Comparison of ENCODE assay signal across 8 mouse cellular contexts in the genomic region with DNA sequence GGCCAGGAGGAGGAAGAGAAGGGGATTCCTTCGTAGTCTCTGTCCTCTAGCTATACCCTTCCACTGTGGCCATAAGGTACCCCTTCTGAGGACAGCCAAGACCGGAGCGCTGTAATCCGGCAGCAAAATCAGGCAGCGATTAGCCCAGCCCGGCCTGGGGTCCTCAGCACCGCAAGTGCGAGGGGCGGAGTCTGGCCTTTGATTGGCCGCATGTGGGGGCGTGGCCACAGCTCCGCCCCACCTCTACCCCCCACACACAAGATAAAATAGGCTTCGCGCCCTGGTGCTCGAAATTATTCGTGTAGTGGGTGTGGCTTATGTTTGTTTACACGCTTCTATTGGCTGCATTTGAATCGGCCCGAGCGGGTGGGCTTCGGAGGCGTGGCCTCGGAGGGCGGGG. TPM values are rescaled to one million over a fixed set of nuclear protein-coding genes. Genes with fewer than 3 reads are reported as not detected.
A peak's percentile ranks its signal among the peaks of the same experiment; 100 is the strongest.
DNase-seq lines count a peak whose midpoint lies in the region; ATAC-seq and TF ChIP-seq lines count a peak whose summit lies in the region.

No protein-coding gene starts in this region.

- peak; percentile 72 for ATAC-seq in G1E (ENCODE audit: extremely low read depth, insufficient number of reproducible peaks, low FRiP score, poor library complexity, severe bottlenecking)
- ATAC-seq in forebrain, embryonic 15.5 days (replicated peaks): peak; percentile 84
- peak; percentile 87 for ATAC-seq in neural tube, embryonic 14.5 days (ENCODE audit: low read depth)

- under 1% methylated on average over 24 of the region's 24 CpGs for WGBS in forebrain, embryonic 15.5 days
- WGBS in neural tube, embryonic 14.5 days: under 1% methylated on average over 22 of the region's 24 CpGs

- H3K27ac ChIP-seq in forebrain, embryonic 15.5 days (replicated peaks): peak overlapping the region; percentile 75
- 0 out of 2 replicates have a peak overlapping the region, but pooled peaks have one; percentile 52 for H3K27ac ChIP-seq in neural tube, embryonic 14.5 days (ENCODE audit: low read depth, low read length)
- H3K27ac ChIP-seq in testis, adult 2 months (ENCODE audit: control insufficient read depth, insufficient read depth, low read depth, low read length): peak overlapping the region; percentile 84

- H3K27me3 ChIP-seq in G1E (ENCODE audit: insufficient read depth, low read length): peaks cover 6% of the 10 kb centered on the region; the same call in 1 of the 2 replicates
- H3K27me3 ChIP-seq in forebrain, embryonic 15.5 days: no peaks in the 10 kb centered on the region
- no peaks in the 10 kb centered on the region for H3K27me3 ChIP-seq in neural tube, embryonic 14.5 days (ENCODE audit: control insufficient read depth, insufficient read depth, low read length)
- H3K27me3 ChIP-seq in testis, adult 2 months (ENCODE audit: control insufficient read depth, insufficient read depth, low read length): no peaks in the 10 kb centered on the region

- no peaks in the 10 kb centered on the region for H3K9me3 ChIP-seq in G1E (replicated peaks)
- no peaks in the 10 kb centered on the region for H3K9me3 ChIP-seq in forebrain, embryonic 15.5 days
- no peaks in the 10 kb centered on the region for H3K9me3 ChIP-seq in neural tube, embryonic 14.5 days (ENCODE audit: control insufficient read depth, low read length)

- TF ChIP-seq POLR2A in testis, adult 2 months (IDR thresholded peaks at IDR 0.05; ENCODE audit: control insufficient read depth, low read depth, low read length): peak; percentile 58

- peak overlapping the region; percentile 58 for H3K4me2 ChIP-seq in forebrain, embryonic 15.5 days (replicated peaks)
- peak overlapping the region; percentile 59 for H3K4me2 ChIP-seq in neural tube, embryonic 14.5 days (ENCODE audit: low read depth, low read length)

- peak overlapping the region; percentile 71 for H3K4me3 ChIP-seq in G1E (ENCODE audit: low read depth, low read length)
- H3K4me3 ChIP-seq in forebrain, embryonic 15.5 days: peak overlapping the region; percentile 47
- H3K4me3 ChIP-seq in neural tube, embryonic 14.5 days (ENCODE audit: low read depth, low read length): peak overlapping the region; percentile 43
- peak overlapping the region; percentile 85 for H3K4me3 ChIP-seq in testis, adult 2 months (ENCODE audit: control insufficient read depth, low read depth, low read length)

- peak overlapping the region; percentile 33; the same call in 1 of the 2 replicates for H3K9ac ChIP-seq in forebrain, embryonic 15.5 days (replicated peaks)
- no peak overlapping the region; the same call in 1 of the 2 replicates for H3K9ac ChIP-seq in neural tube, embryonic 14.5 days (replicated peaks; ENCODE audit: low read depth, low read length)

- peaks cover 8% of the 10 kb centered on the region for H3K36me3 ChIP-seq in G1E (replicated peaks)
- no peaks in the 10 kb centered on the region for H3K36me3 ChIP-seq in forebrain, embryonic 15.5 days
- no peaks in the 10 kb centered on the region for H3K36me3 ChIP-seq in neural tube, embryonic 14.5 days (ENCODE audit: control insufficient read depth, insufficient read depth, low read length)
- H3K36me3 ChIP-seq in testis, adult 2 months (ENCODE audit: control insufficient read depth, insufficient read depth, low read length): no peaks in the 10 kb centered on the region

- DNase-seq in G1E (ENCODE audit: low spot score): peak; percentile 91
- DNase-seq in cerebellum, adult 11-12 months: peak; percentile 94
- peak; percentile 94 for DNase-seq in heart, postnatal 25 days (ENCODE audit: low spot score)
- DNase-seq in layer of hippocampus, adult 18-20 months (ENCODE audit: low spot score in 2 of 2): peak; percentile 86 to 93
- DNase-seq in lung, adult 18-20 months: peak; percentile 95

- TF ChIP-seq CTCF in G1E (IDR thresholded peaks at IDR 0.05; ENCODE audit: low read depth, low read length): no peak
- no peak for TF ChIP-seq CTCF in testis, adult 2 months (IDR thresholded peaks at IDR 0.05; ENCODE audit: control insufficient read depth, insufficient read depth, insufficient replicate concordance, low read depth, low read length)

- H3K4me1 ChIP-seq in G1E (ENCODE audit: insufficient read depth, low read depth, low read length): peaks cover 43% of the 10 kb centered on the region
- H3K4me1 ChIP-seq in forebrain, embryonic 15.5 days: peaks cover 35% of the 10 kb centered on the region
- peaks cover 18% of the 10 kb centered on the region for H3K4me1 ChIP-seq in neural tube, embryonic 14.5 days (ENCODE audit: control insufficient read depth, insufficient read depth, low read length)
- H3K4me1 ChIP-seq in testis, adult 2 months (ENCODE audit: control insufficient read depth, insufficient read depth, low read length): peaks cover 10% of the 10 kb centered on the region

- intact Hi-C loops in heart, postnatal 25 days (cut with DNase I): loop anchor here (1.0 kb wide), 1 partner anchor 69 kb away; no protein-coding TSS in a partner anchor

RNA-seq across cellular contexts. Expression of a gene that starts 5.0 kb away (rescaled TPM):
- 52.1 and 57.0 TPM in 2 replicates for total RNA-seq in G1E (2014; fragmentation: Nextera tagmentation)
- total RNA-seq in G1E (2017): 1.0 and 1.1 TPM in 2 replicates
- polyA plus RNA-seq in G1E (2012): 52.1 and 58.9 TPM in 2 replicates
- 10.1 and 10.7 TPM in 2 replicates for polyA plus RNA-seq in forebrain, embryonic 15.5 days (2015; fragmentation: Nextera tagmentation; extraction: Ambion mirVana)
- 1 to 10 TPM; 7.1 to 8.3 TPM for total RNA-seq in heart, postnatal 25 days (2021)
- 10 to 100 TPM; 19.6 to 20.7 TPM for total RNA-seq in layer of hippocampus, adult 18-20 months (2021)
- polyA plus RNA-seq in neural tube, embryonic 14.5 days (2014; fragmentation: Nextera tagmentation; extraction: Ambion mirVana): 8.6 and 9.6 TPM in 2 replicates
- 5.9 and 7.3 TPM in 2 replicates for polyA plus RNA-seq in testis, adult 2 months (2012; rRNA removed)

RNA-seq across cellular contexts. Expression of a gene that starts 8.9 kb away (rescaled TPM):
- not detected in 2 replicates for total RNA-seq in G1E (2014; fragmentation: Nextera tagmentation)
- total RNA-seq in G1E (2017): under 0.01 TPM in 1 of 2 replicates, not detected in the other
- not detected in 2 replicates for polyA plus RNA-seq in G1E (2012)
- 0.09 TPM in 1 of 2 replicates, not detected in the other for polyA plus RNA-seq in forebrain, embryonic 15.5 days (2015; fragmentation: Nextera tagmentation; extraction: Ambion mirVana)
- total RNA-seq in heart, postnatal 25 days (2021): not detected
- total RNA-seq in layer of hippocampus, adult 18-20 months (2021): under 1 TPM; 0.41 to 0.89 TPM
- polyA plus RNA-seq in neural tube, embryonic 14.5 days (2014; fragmentation: Nextera tagmentation; extraction: Ambion mirVana): 0.07 and 0.10 TPM in 2 replicates
- polyA plus RNA-seq in testis, adult 2 months (2012; rRNA removed): 98.8 and 100 TPM in 2 replicates

RNA-seq across cellular contexts. Expression of a gene that starts 45.6 kb away (rescaled TPM):
- total RNA-seq in G1E (2014; fragmentation: Nextera tagmentation) (116 and 156 TPM in 2 replicates), G1E (2017) (73.6 and 86.9 TPM in 2 replicates)
- polyA plus RNA-seq in G1E (2012): 137 and 159 TPM in 2 replicates
- 186 and 200 TPM in 2 replicates for polyA plus RNA-seq in forebrain, embryonic 15.5 days (2015; fragmentation: Nextera tagmentation; extraction: Ambion mirVana)
- total RNA-seq in heart, postnatal 25 days (2021): 10 to 100 TPM; 82.8 to 83.3 TPM
- 100 to 1,000 TPM; 293 to 307 TPM for total RNA-seq in layer of hippocampus, adult 18-20 months (2021)
- 252 and 259 TPM in 2 replicates for polyA plus RNA-seq in neural tube, embryonic 14.5 days (2014; fragmentation: Nextera tagmentation; extraction: Ambion mirVana)
- polyA plus RNA-seq in testis, adult 2 months (2012; rRNA removed): 134 and 145 TPM in 2 replicates

Comparison
In these comparisons a context has a peak if more than half of its experiments do, and no peak if none do; other contexts are left out.
1. Peak in every context shown above with its lines: DNase-seq, ATAC-seq, H3K4me3 ChIP-seq and H3K27ac ChIP-seq.
2. RNA of a gene that starts 8.9 kb away (polyA plus RNA-seq): 98.8 to 100 TPM in testis, adult 2 months; 0.07 to 0.10 TPM in neural tube, embryonic 14.5 days, 0.09 TPM in forebrain, embryonic 15.5 days and not detected in G1E; every median in the first group is over 10 times any median in the second.